Comparison of ENCODE assay signal across 19 mouse cellular contexts in genomic region chr8:72521888-72522287, GRCm38 (mm10). TPM values are rescaled to one million over a fixed set of nuclear protein-coding genes. Genes with fewer than 3 reads are reported as not detected.
DNase-seq lines count a peak whose midpoint lies in the region; TF ChIP-seq lines count a peak whose summit lies in the region.
"Had no signal": no experiment of that assay in that cellular context is flagged by ENCODE, and none has a peak within 500 bp of the region (broad histone marks: within the 10 kb centered on the region; RNA-seq: fewer than 3 reads in every experiment).

No protein-coding gene starts in this region.

- no peaks in the 10 kb centered on the region for H3K9me3 ChIP-seq in ES-E14 (ENCODE audit: control insufficient read depth, insufficient read depth, low read depth, low read length)
- H3K9me3 ChIP-seq: embryonic facial prominence, embryonic 12.5 days; heart, embryonic 10.5 days; hindbrain, embryonic 15.5 days had no signal

- H3K36me3 ChIP-seq in ES-E14 (ENCODE audit: control insufficient read depth, insufficient read depth, low read length, poor library complexity, severe bottlenecking) (peaks cover 6% of the 10 kb centered on the region), macrophage (ENCODE audit: inconsistent target) (no peaks in the 10 kb centered on the region)
- H3K36me3 ChIP-seq: hindbrain, embryonic 15.5 days had no signal

- DNase-seq in A20 (ENCODE audit: low read depth, low spot score) (peak; percentile 11), ES-E14 (ENCODE audit: low read depth, low spot score) (no peak), ZHBTc4 (ENCODE audit: low read depth, low spot score) (peak; percentile 61)
- no peak for DNase-seq in layer of hippocampus, adult 11-12 months (ENCODE audit: low spot score)
- DNase-seq in thymus, adult 18-20 months: no peak
- no peak for DNase-seq in gastrocnemius, postnatal 4 days (ENCODE audit: low spot score in 2 of 2)
- DNase-seq: adrenal gland, adult 2 months; adrenal gland, postnatal 25 days; cerebellum, adult 2 months; cerebellum, postnatal 14 days; gastrocnemius, adult 2 months; gastrocnemius, postnatal 25 days; heart, adult 18-20 months; heart, postnatal 10 days; kidney, adult 2 months had no signal

- H3K27ac ChIP-seq in ES-E14 (ENCODE audit: insufficient read depth, low read depth, low read length, poor library complexity, severe bottlenecking) (peak overlapping the region; percentile 44; the same call in 1 of the 2 replicates), macrophage (peak overlapping the region; percentile 42)
- H3K27ac ChIP-seq: embryonic facial prominence, embryonic 12.5 days; gastrocnemius, adult 2 months; heart, embryonic 10.5 days; hindbrain, embryonic 15.5 days had no signal

- peaks cover 3 to 11% of the 10 kb centered on the region in 2 experiments; a peak in 3 of 4 replicates for H3K4me1 ChIP-seq in ES-E14 (ENCODE audit: control insufficient read depth in 2 of 2, insufficient read depth in 2 of 2, low read length in 2 of 2, poor library complexity in 1 of 2)
- H3K4me1 ChIP-seq: embryonic facial prominence, embryonic 12.5 days; hindbrain, embryonic 15.5 days had no signal

- no peak overlapping the region for H3K9ac ChIP-seq in ES-E14 (ENCODE audit: insufficient read depth, low read depth, low read length, poor library complexity, severe bottlenecking)
- H3K9ac ChIP-seq: embryonic facial prominence, embryonic 12.5 days; hindbrain, embryonic 15.5 days had no signal

- in situ Hi-C loops in ES-E14 (cut with MboI; ENCODE audit: low sequenced_read_pairs in 2 of 2, unreplicated experiment in 2 of 2): no loop called here

- peaks cover 84% of the 10 kb centered on the region for H3K79me2 ChIP-seq in macrophage (ENCODE audit: inconsistent target)

- H3K4me3 ChIP-seq in ES-E14 (ENCODE audit: insufficient read depth in 1 of 2, low read depth in 1 of 2, low read length in 2 of 2, poor library complexity in 1 of 2, severe bottlenecking in 1 of 2): no peak overlapping the region
- no peak overlapping the region for H3K4me3 ChIP-seq in macrophage (ENCODE audit: inconsistent target)
- H3K4me3 ChIP-seq: embryonic facial prominence, embryonic 12.5 days; gastrocnemius, adult 2 months; heart, embryonic 10.5 days; hindbrain, embryonic 15.5 days had no signal

TF ChIP-seq in ES-E14, 5 proteins besides CTCF, POLR2A, EP300 and RAD21:
- TF ChIP-seq ZNF384 (IDR thresholded peaks at IDR 0.05; ENCODE audit: low read depth, low read length) (no peak), ZC3H11A (IDR thresholded peaks at IDR 0.05; ENCODE audit: borderline replicate concordance, low read depth, low read length) (no peak), CHD2 (IDR thresholded peaks at IDR 0.05; ENCODE audit: low read depth, low read length) (no peak), MAFK (IDR thresholded peaks at IDR 0.05; ENCODE audit: insufficient read depth, low read depth, low read length) (no peak), HCFC1 (IDR thresholded peaks at IDR 0.05; ENCODE audit: borderline replicate concordance, insufficient read depth, low read length) (no peak)

RNA-seq across cellular contexts. Expression of gene Med26, which starts 26.2 kb away (rescaled TPM):
- 13.6 and 15.3 TPM in 2 replicates for total RNA-seq in ES-E14 (2012; rRNA removed)
- 10 to 100 TPM in 3 of 26 experiments, 1 to 10 TPM in 23; 2.9 to 10.7 (median 7.1) TPM for total RNA-seq in macrophage (2018; cell fraction: chromatin; rRNA removed)
- 1 to 10 TPM; 2.6 to 9.8 (median 7.4) TPM for total RNA-seq in macrophage (2018; cell fraction: cytosol; rRNA removed)
- 1 to 10 TPM; 3.3 to 9.9 (median 7.1) TPM for total RNA-seq in macrophage (2018; cell fraction: nucleus; rRNA removed)
- 4.4 to 5.6 TPM (median 4.6 TPM) in 3 replicates for polyA plus RNA-seq in macrophage (2018)
- 1 to 10 TPM; 9.4 to 9.8 TPM for total RNA-seq in gastrocnemius, postnatal 4 days (2021)

RNA-seq across cellular contexts. Expression of gene Slc35e1, which starts 29.5 kb away (rescaled TPM):
- 91.1 and 97.0 TPM in 2 replicates for total RNA-seq in ES-E14 (2012; rRNA removed)
- total RNA-seq in macrophage (2018; cell fraction: chromatin; rRNA removed): 10 to 100 TPM in 25 of 26 experiments, 1 to 10 TPM in 1; 9.9 to 20.2 (median 14.4) TPM
- 10 to 100 TPM; 25.3 to 39.1 (median 31.6) TPM for total RNA-seq in macrophage (2018; cell fraction: cytosol; rRNA removed)
- 10 to 100 TPM; 16.5 to 42.6 (median 28.3) TPM for total RNA-seq in macrophage (2018; cell fraction: nucleus; rRNA removed)
- 31.9 to 35.0 TPM (median 32.6 TPM) in 3 replicates for polyA plus RNA-seq in macrophage (2018)
- total RNA-seq in gastrocnemius, postnatal 4 days (2021): 10 to 100 TPM; 24.5 to 28.3 TPM

RNA-seq across cellular contexts. Expression of gene Cherp, which starts 46.9 kb away (rescaled TPM):
- 55.1 and 60.5 TPM in 2 replicates for total RNA-seq in ES-E14 (2012; rRNA removed)
- 100 to 1,000 TPM in 15 of 26 experiments, 10 to 100 TPM in 11; 65.8 to 152 (median 105) TPM for total RNA-seq in macrophage (2018; cell fraction: chromatin; rRNA removed)
- total RNA-seq in macrophage (2018; cell fraction: cytosol; rRNA removed): 10 to 100 TPM; 34.5 to 54.3 (median 46.3) TPM
- total RNA-seq in macrophage (2018; cell fraction: nucleus; rRNA removed): 100 to 1,000 TPM in 2 of 26 experiments, 10 to 100 TPM in 24; 40.4 to 118 (median 65.8) TPM
- 41.2 to 67.1 TPM (median 44.9 TPM) in 3 replicates for polyA plus RNA-seq in macrophage (2018)
- total RNA-seq in gastrocnemius, postnatal 4 days (2021): 10 to 100 TPM; 47.7 to 60.6 TPM

RNA-seq across cellular contexts. Expression of gene Smim7, which starts 49.0 kb away (rescaled TPM):
- total RNA-seq in ES-E14 (2012; rRNA removed): 45.2 and 50.1 TPM in 2 replicates
- total RNA-seq in macrophage (2018; cell fraction: chromatin; rRNA removed): 10 to 100 TPM; 19.9 to 54.0 (median 37.6) TPM
- 10 to 100 TPM; 25.0 to 42.3 (median 33.5) TPM for total RNA-seq in macrophage (2018; cell fraction: cytosol; rRNA removed)
- 10 to 100 TPM; 22.1 to 66.7 (median 38.4) TPM for total RNA-seq in macrophage (2018; cell fraction: nucleus; rRNA removed)
- polyA plus RNA-seq in macrophage (2018): 16.5 to 43.2 TPM (median 39.1 TPM) in 3 replicates
- total RNA-seq in gastrocnemius, postnatal 4 days (2021): 100 to 1,000 TPM; 114 to 123 TPM

RNA-seq across cellular contexts. Expression of gene Tmem38a, which starts 50.0 kb away (rescaled TPM):
- total RNA-seq in ES-E14 (2012; rRNA removed): 13.2 and 16.4 TPM in 2 replicates
- 1 to 10 TPM in 9 of 26 experiments, under 1 TPM in 6, not detected in 11; 0.63 to 3.5 (median 1.7) TPM for total RNA-seq in macrophage (2018; cell fraction: chromatin; rRNA removed)
- total RNA-seq in macrophage (2018; cell fraction: cytosol; rRNA removed): 1 to 10 TPM; 1.0 to 4.0 (median 2.4) TPM
- total RNA-seq in macrophage (2018; cell fraction: nucleus; rRNA removed): 1 to 10 TPM in 17 of 26 experiments, under 1 TPM in 9; 0.35 to 4.7 (median 1.3) TPM
- polyA plus RNA-seq in macrophage (2018): 2.2 to 4.4 TPM (median 2.7 TPM) in 3 replicates
- total RNA-seq in gastrocnemius, postnatal 4 days (2021): 100 to 1,000 TPM; 536 to 560 TPM

Comparison
In these comparisons a context has a peak if more than half of its experiments do, and no peak if none do; other contexts are left out.
1. DNase-seq: peak in A20 (single experiment) and ZHBTc4 (single experiment); none in ES-E14 (single experiment), layer of hippocampus, adult 11-12 months (single experiment), thymus, adult 18-20 months (0 of 2) and gastrocnemius, postnatal 4 days (0 of 2).